Mouse (Mus musculus) liver, embryonic 14.5 days (tissue): ENCODE measurements around the gene 3110040N11Rik.

ENCODE experiments used
- CTCF ChIP-seq: IDR thresholded peaks from 2 replicates; pipeline ENCODE4 v1.5.1; 2016; ENCODE audit warnings: antibody characterized with exemption, low read depth, control low read depth
- EP300 ChIP-seq: IDR thresholded peaks from 2 replicates; pipeline ENCODE4 v1.6.1; 2016; ENCODE audit warnings: antibody characterized with exemption, low read depth

DNA sequence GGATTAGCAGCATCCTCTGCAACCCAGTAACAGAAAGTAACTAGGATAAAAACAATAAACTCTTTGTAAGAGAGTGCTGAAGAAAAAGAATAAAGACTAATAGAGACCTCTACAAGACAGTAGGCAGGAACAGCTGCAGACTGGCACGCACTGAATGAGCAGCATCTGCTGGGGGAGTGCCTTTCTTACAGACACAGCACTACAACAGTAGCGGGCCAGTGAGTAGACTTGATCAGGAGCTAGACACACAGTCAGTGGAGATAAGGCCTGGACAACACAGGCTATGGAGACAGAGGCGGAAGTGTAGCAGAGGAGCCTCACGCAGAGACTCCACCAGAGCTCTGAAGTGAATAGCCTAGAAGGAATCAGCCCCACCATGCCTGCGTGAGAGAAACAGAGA, 16.8 kb upstream of the 3110040N11Rik start:
- no peak for TF ChIP-seq CTCF
- TF ChIP-seq EP300: no peak
